Mouse (Mus musculus): Measurements from ENCODE around the gene Lrrc27. TPM values are rescaled to one million over a fixed set of nuclear protein-coding genes. Genes with fewer than 3 reads are reported as not detected.

The Lrrc27 gene
- polyA plus RNA-seq, 1 experiment from 2014 or later, result 0.52 TPM

GRCm38 (mm10) chr7:139228447-139229171 is 15.8 kb downstream of the Lrrc27 start:
- H3K4me3 ChIP-seq, result no peak overlapping the region
- H3K27ac ChIP-seq, result no peak overlapping the region; the same call in 1 of the 2 replicates
- 22% methylated on average over 6 of the region's 6 CpGs for WGBS (ENCODE audit: insufficient replicate concordance)
- no peak overlapping the region for H3K4me2 ChIP-seq
- no peak overlapping the region for H3K9ac ChIP-seq
- H3K36me3 ChIP-seq, result no peaks in the 10 kb centered on the region
- ATAC-seq, result 0 out of 2 replicates have a peak, but pooled peaks have one; percentile 11
- H3K27me3 ChIP-seq (replicated peaks), result no peaks in the 10 kb centered on the region
- H3K9me3 ChIP-seq (replicated peaks), result no peaks in the 10 kb centered on the region
- peaks cover 4% of the 10 kb centered on the region; the same call in 1 of the 2 replicates for H3K4me1 ChIP-seq

GRCm38 (mm10) chr7:139229837-139230236 is 17.0 kb downstream of the Lrrc27 start:
- no peak overlapping the region for H3K4me2 ChIP-seq
- WGBS (ENCODE audit: insufficient replicate concordance), result 67% methylated on average over 5 of the region's 5 CpGs
- H3K9me3 ChIP-seq (replicated peaks), result no peaks in the 10 kb centered on the region
- H3K4me3 ChIP-seq, result no peak overlapping the region
- no peak for ATAC-seq
- no peak overlapping the region for H3K9ac ChIP-seq
- H3K4me1 ChIP-seq, result peaks cover 15% of the 10 kb centered on the region
- no peaks in the 10 kb centered on the region for H3K27me3 ChIP-seq (replicated peaks)
- no peak overlapping the region for H3K27ac ChIP-seq
- H3K36me3 ChIP-seq, result no peaks in the 10 kb centered on the region

GRCm38 (mm10) chr7:139230241-139230640 is 17.5 kb downstream of the Lrrc27 start:
- no peak overlapping the region for H3K9ac ChIP-seq
- H3K36me3 ChIP-seq, result no peaks in the 10 kb centered on the region
- no peaks in the 10 kb centered on the region for H3K27me3 ChIP-seq (replicated peaks)
- H3K27ac ChIP-seq, result no peak overlapping the region
- WGBS (ENCODE audit: insufficient replicate concordance), result 66% methylated on average over 12 of the region's 12 CpGs
- no peak overlapping the region for H3K4me3 ChIP-seq
- no peaks in the 10 kb centered on the region for H3K9me3 ChIP-seq (replicated peaks)
- H3K4me1 ChIP-seq, result peaks cover 19% of the 10 kb centered on the region
- no peak overlapping the region for H3K4me2 ChIP-seq
- no peak for ATAC-seq

- Histone ChIP-seq H3K9ac (no peak overlapping the region), H3K27ac (no peak overlapping the region), H3K36me3 (no peaks in the 10 kb centered on the region), H3K9me3 (replicated peaks) (no peaks in the 10 kb centered on the region), H3K4me2 (0 out of 2 replicates have a peak overlapping the region, but pooled peaks have one; percentile 11), H3K4me3 (no peak overlapping the region), H3K27me3 (replicated peaks) (no peaks in the 10 kb centered on the region), H3K4me1 (peaks cover 22% of the 10 kb centered on the region)
- 2% methylated on average over 7 of the region's 7 CpGs for WGBS (ENCODE audit: insufficient replicate concordance)
- peak; percentile 59 for ATAC-seq
These were observed 20.9 kb downstream of the Lrrc27 start for GRCm38 (mm10) chr7:139233714-139234113.

GRCm38 (mm10) chr7:139234426-139235188 is 21.8 kb downstream of the Lrrc27 start:
- no peak overlapping the region for H3K9ac ChIP-seq
- H3K4me1 ChIP-seq, result peaks cover 25% of the 10 kb centered on the region
- no peaks in the 10 kb centered on the region for H3K27me3 ChIP-seq (replicated peaks)
- H3K36me3 ChIP-seq, result no peaks in the 10 kb centered on the region
- H3K27ac ChIP-seq, result no peak overlapping the region
- peak overlapping the region; percentile 13; the same call in 1 of the 2 replicates for H3K4me2 ChIP-seq
- no peaks in the 10 kb centered on the region for H3K9me3 ChIP-seq (replicated peaks)
- no peak overlapping the region for H3K4me3 ChIP-seq
- peak; percentile 48; the same call in 1 of the 2 replicates for ATAC-seq
- WGBS (ENCODE audit: insufficient replicate concordance), result 4% methylated on average over 18 of the region's 18 CpGs

- H3K27ac ChIP-seq, result no peak overlapping the region
- 60% methylated on average over 12 of the region's 12 CpGs for WGBS (ENCODE audit: insufficient replicate concordance)
- no peaks in the 10 kb centered on the region for H3K36me3 ChIP-seq
- no peak overlapping the region for H3K4me2 ChIP-seq
- H3K4me1 ChIP-seq, result peaks cover 28% of the 10 kb centered on the region
- H3K4me3 ChIP-seq, result no peak overlapping the region
- H3K9ac ChIP-seq, result no peak overlapping the region
- H3K27me3 ChIP-seq (replicated peaks), result no peaks in the 10 kb centered on the region
- no peak for ATAC-seq
- H3K9me3 ChIP-seq (replicated peaks), result no peaks in the 10 kb centered on the region
These were observed 23.0 kb downstream of the Lrrc27 start for GRCm38 (mm10) chr7:139235651-139236358.

GRCm38 (mm10) chr7:139239432-139239831 is 26.6 kb downstream of the Lrrc27 start:
- Histone ChIP-seq H3K9ac (no peak overlapping the region), H3K9me3 (replicated peaks) (no peaks in the 10 kb centered on the region), H3K27ac (no peak overlapping the region), H3K4me3 (no peak overlapping the region), H3K36me3 (no peaks in the 10 kb centered on the region), H3K4me2 (no peak overlapping the region), H3K4me1 (peaks cover 21% of the 10 kb centered on the region), H3K27me3 (replicated peaks) (peaks cover 9% of the 10 kb centered on the region; the same call in 1 of the 2 replicates)
- WGBS (ENCODE audit: insufficient replicate concordance), result 54% methylated on average over 3 of the region's 3 CpGs
- ATAC-seq, result no peak

GRCm38 (mm10) chr7:139246086-139246485 is 33.3 kb downstream of the Lrrc27 start:
- ATAC-seq, result no peak
- Histone ChIP-seq H3K27me3 (replicated peaks) (peaks cover 57% of the 10 kb centered on the region), H3K4me3 (no peak overlapping the region), H3K9ac (no peak overlapping the region), H3K9me3 (replicated peaks) (no peaks in the 10 kb centered on the region), H3K36me3 (no peaks in the 10 kb centered on the region), H3K4me2 (no peak overlapping the region), H3K27ac (no peak overlapping the region), H3K4me1 (peaks cover 45% of the 10 kb centered on the region)
- 78% methylated on average over 5 of the region's 5 CpGs for WGBS (ENCODE audit: insufficient replicate concordance)

GRCm38 (mm10) chr7:139246931-139247880 is 34.4 kb downstream of the Lrrc27 start:
- Histone ChIP-seq H3K4me3 (peak overlapping the region; percentile 64), H3K4me1 (peaks cover 56% of the 10 kb centered on the region), H3K36me3 (no peaks in the 10 kb centered on the region), H3K27ac (peak overlapping the region; percentile 59), H3K4me2 (peak overlapping the region; percentile 82), H3K9me3 (replicated peaks) (no peaks in the 10 kb centered on the region), H3K9ac (peak overlapping the region; percentile 64), H3K27me3 (replicated peaks) (peaks cover 55% of the 10 kb centered on the region)
- 9% methylated on average over 38 of the region's 38 CpGs for WGBS (ENCODE audit: insufficient replicate concordance)
- ATAC-seq, result peak; percentile 35

GRCm38 (mm10) chr7:139247881-139248614 is 35.3 kb downstream of the Lrrc27 start, which contains the start of gene Pwwp2b:
Gene Pwwp2b (plus strand): TSS chr7:139248482.
- H3K9ac ChIP-seq, result peak within 1 kb of the TSS; percentile 64

More at GRCm38 (mm10) chr7:139247881-139248614, 35.3 kb downstream of the Lrrc27 start, which contains the start of gene Pwwp2b:
- whole genome bisulfite sequencing (ENCODE audit: insufficient replicate concordance), result under 1% methylated on average over 70 of the region's 72 CpGs
- H3K4me2 ChIP-seq, result peak within 1 kb of the TSS; percentile 82
- no peaks in the 10 kb centered on the region for H3K36me3 ChIP-seq
- ATAC-seq, result peak; percentile 71
- peak within 1 kb of the TSS; percentile 64 for H3K4me3 ChIP-seq
- H3K9me3 ChIP-seq (replicated peaks), result no peaks in the 10 kb centered on the region
- peak within 1 kb of the TSS; percentile 59 for H3K27ac ChIP-seq
- H3K27me3 ChIP-seq (replicated peaks), result peaks cover 55% of the 10 kb centered on the region
- H3K4me1 ChIP-seq, result peaks cover 64% of the 10 kb centered on the region

All from liver, embryonic 12.5 days (tissue).